Mouse (Mus musculus) heart, embryonic 10.5 days (tissue): Measurements from ENCODE around the gene Fos. TPM values are rescaled to one million over a fixed set of nuclear protein-coding genes. Genes with fewer than 3 reads are reported as not detected.
A peak's percentile ranks its signal among the peaks of the same experiment; 100 is the strongest.

Experiments used
- DNase-seq: peaks from one replicate; pipeline ENCODE4 v3.0.0-alpha.2; 2017; ENCODE audit warnings: low spot score
- H3K27ac ChIP-seq: fragments of 300-500 bp; sonication (generic); 2 replicates; pipeline ENCODE4 v1.5.1; 2016; ENCODE audit warnings: mild to moderate bottlenecking
- H3K27me3 ChIP-seq: fragments of 300-500 bp; sonication (generic); 2 replicates; pipeline ENCODE4 v1.6.1; 2016; ENCODE audit warnings: mild to moderate bottlenecking; ENCODE audit not compliant: poor library complexity, insufficient read depth, severe bottlenecking
- H3K36me3 ChIP-seq: fragments of 300-500 bp; sonication (generic); 2 replicates; pipeline ENCODE4 v1.6.1; 2016; ENCODE audit warnings: mild to moderate bottlenecking, moderate library complexity
- H3K4me1 ChIP-seq: fragments of 300-500 bp; sonication (generic); 2 replicates; pipeline ENCODE4 v1.6.1; 2016; ENCODE audit warnings: mild to moderate bottlenecking
- H3K4me3 ChIP-seq: fragments of 300-500 bp; sonication (generic); 2 replicates; pipeline ENCODE4 v1.5.1; 2016; ENCODE audit warnings: mild to moderate bottlenecking, moderate library complexity
- H3K9me3 ChIP-seq: fragments of 300-500 bp; sonication (generic); 2 replicates; pipeline ENCODE4 v1.6.1; 2016; ENCODE audit warnings: mild to moderate bottlenecking, moderate library complexity
- WGBS: fragments of 180-500 bp; shearing (Covaris S2); methylation state at CpG from one replicate; pipeline ENCODE4 v1.1.7; 2016; 5-methylcytosine and 5-hydroxymethylcytosine counted together
- polyA plus RNA-seq: library from polyadenylated mRNA; unstranded; fragments of >200 nt; fragmentation: Nextera tagmentation; extraction: Ambion mirVana; gene quantifications from 2 replicates; pipeline ENCODE4 v1.2.1, GENCODE M21; 2016

Gene Fos
- polyA plus RNA-seq, 1 experiment from 2014 or later, result 6.1 TPM

DNA sequence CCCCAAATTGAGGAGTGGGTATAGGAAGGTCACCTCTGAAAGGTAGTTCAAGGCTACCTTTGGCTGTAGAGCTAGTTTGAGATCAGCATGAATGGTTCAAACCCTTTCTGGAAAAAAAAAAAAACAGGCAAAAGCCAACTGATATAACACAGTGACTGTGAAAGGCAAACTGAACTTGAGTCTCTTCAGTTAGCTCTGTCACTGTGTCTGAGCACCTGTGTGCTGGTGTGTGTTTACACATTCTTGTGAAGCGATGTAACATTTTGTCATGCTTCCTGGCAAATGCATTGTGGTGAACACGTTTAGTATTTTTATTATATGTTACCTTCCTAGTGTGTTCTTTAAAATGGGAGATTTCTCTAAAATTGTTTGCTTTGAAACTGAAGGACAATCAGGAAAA, 11.0 kb downstream of the Fos start:
- Histone ChIP-seq H3K27ac (no peak overlapping the region), H3K27me3 (0 out of 2 replicates have a peak, but pooled peaks cover 6% of the 10 kb centered on the region), H3K4me1 (peaks cover 34% of the 10 kb centered on the region), H3K4me3 (no peak overlapping the region), H3K36me3 (no peaks in the 10 kb centered on the region), H3K9me3 (no peaks in the 10 kb centered on the region)
- 72% methylated on average over 2 of the region's 2 CpGs for WGBS
- DNase-seq, result no peak

GRCm38 (mm10) chr12:85485890-85486765, 12.4 kb downstream of the Fos start:
- Histone ChIP-seq H3K9me3 (no peaks in the 10 kb centered on the region), H3K27ac (peak overlapping the region; percentile 93), H3K27me3 (0 out of 2 replicates have a peak, but pooled peaks cover 7% of the 10 kb centered on the region), H3K4me1 (peaks cover 27% of the 10 kb centered on the region; the same call in 1 of the 2 replicates), H3K4me3 (peak overlapping the region; percentile 70), H3K36me3 (no peaks in the 10 kb centered on the region)
- under 1% methylated on average over 52 of the region's 52 CpGs for WGBS
- peak; percentile 98 for DNase-seq

DNA sequence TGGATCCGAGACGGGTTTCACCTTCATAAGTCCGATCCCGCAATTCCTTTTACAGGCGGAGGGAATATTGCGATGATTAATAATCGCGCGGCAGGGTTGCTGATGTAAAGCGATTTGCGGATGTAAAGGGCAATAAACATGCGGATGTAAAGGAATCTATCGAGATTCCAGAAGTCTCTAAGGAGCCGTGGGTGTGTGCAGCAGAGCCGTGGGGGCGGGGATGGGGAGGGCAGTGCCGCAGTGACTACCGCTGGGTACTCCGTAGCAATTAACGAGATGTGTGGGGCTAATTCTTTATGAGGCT, 13.0 kb downstream of the Fos start:
- Histone ChIP-seq H3K4me1 (peaks cover 27% of the 10 kb centered on the region; the same call in 1 of the 2 replicates), H3K36me3 (no peaks in the 10 kb centered on the region), H3K4me3 (peak overlapping the region; percentile 70), H3K27ac (peak overlapping the region; percentile 93), H3K27me3 (0 out of 2 replicates have a peak, but pooled peaks cover 7% of the 10 kb centered on the region), H3K9me3 (no peaks in the 10 kb centered on the region)
- no peak for DNase-seq
- WGBS, result 2% methylated on average over 20 of the region's 20 CpGs

GRCm38 (mm10) chr12:85487545-85488141, 14.0 kb downstream of the Fos start:
- no peaks in the 10 kb centered on the region for H3K9me3 ChIP-seq
- DNase-seq, result peak; percentile 92
- 0 out of 2 replicates have a peak, but pooled peaks cover 7% of the 10 kb centered on the region for H3K27me3 ChIP-seq
- H3K4me3 ChIP-seq, result peak overlapping the region; percentile 70
- 2% methylated on average over 12 of the region's 12 CpGs for WGBS
- no peaks in the 10 kb centered on the region for H3K36me3 ChIP-seq
- peaks cover 34% of the 10 kb centered on the region; the same call in 1 of the 2 replicates for H3K4me1 ChIP-seq
- peak overlapping the region; percentile 93 for H3K27ac ChIP-seq

- WGBS, result 68% methylated on average over 7 of the region's 7 CpGs
- peaks cover 14% of the 10 kb centered on the region; the same call in 1 of the 2 replicates for H3K27me3 ChIP-seq
Measured at GRCm38 (mm10) chr12:85489232-85489886, 15.7 kb downstream of the Fos start.

DNA sequence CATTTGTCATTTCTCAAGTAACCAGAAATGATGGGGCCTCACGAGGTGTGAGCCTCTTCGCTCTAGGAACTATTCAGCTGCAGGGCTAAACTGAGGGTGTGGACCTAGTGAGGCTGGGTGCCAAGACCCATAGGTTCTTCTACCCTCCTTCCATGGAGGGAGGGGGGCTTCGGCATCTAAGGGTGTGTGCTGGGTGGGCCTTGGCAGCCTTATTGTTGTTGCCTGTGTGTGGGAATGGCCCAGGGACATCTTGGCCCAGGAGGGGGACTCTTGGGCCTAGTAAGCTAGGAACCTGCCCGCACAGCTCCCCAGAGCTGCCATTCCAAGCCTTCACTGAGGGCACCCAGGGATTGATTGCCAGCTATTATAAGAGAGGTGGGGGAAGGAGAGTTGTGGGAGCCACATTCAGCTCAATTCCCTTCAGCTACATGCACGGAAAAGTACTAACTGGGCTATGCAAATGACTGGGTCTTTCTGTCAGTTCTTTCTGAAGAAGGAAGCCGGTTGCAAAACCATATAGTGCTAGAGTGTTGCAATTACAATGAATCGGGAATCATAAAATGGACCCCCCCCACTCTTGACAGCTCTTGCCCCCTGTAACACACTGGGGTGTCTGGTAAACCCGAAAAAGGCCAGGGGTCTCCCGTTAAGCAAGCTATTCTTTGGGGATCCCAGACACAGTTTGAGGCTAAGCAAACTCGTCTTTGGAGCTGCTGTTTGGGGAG, 16.6 kb downstream of the Fos start:
- H3K9me3 ChIP-seq, result no peaks in the 10 kb centered on the region
- H3K4me1 ChIP-seq, result peaks cover 27% of the 10 kb centered on the region; the same call in 1 of the 2 replicates
- no peak overlapping the region for H3K27ac ChIP-seq
- H3K36me3 ChIP-seq, result no peaks in the 10 kb centered on the region
- DNase-seq, result no peak
- no peak overlapping the region for H3K4me3 ChIP-seq
- H3K27me3 ChIP-seq, result peaks cover 14% of the 10 kb centered on the region; the same call in 1 of the 2 replicates
- WGBS, result 79% methylated on average over 10 of the region's 10 CpGs

More at GRCm38 (mm10) chr12:85489232-85489886, 15.7 kb downstream of the Fos start:
- DNase-seq, result no peak
- Histone ChIP-seq H3K4me1 (peaks cover 31% of the 10 kb centered on the region; the same call in 1 of the 2 replicates), H3K27ac (no peak overlapping the region), H3K36me3 (no peaks in the 10 kb centered on the region), H3K4me3 (no peak overlapping the region), H3K9me3 (no peaks in the 10 kb centered on the region)

GRCm38 (mm10) chr12:85490991-85491390, 17.3 kb downstream of the Fos start:
- H3K36me3 ChIP-seq, result no peaks in the 10 kb centered on the region
- peaks cover 21% of the 10 kb centered on the region; the same call in 1 of the 2 replicates for H3K4me1 ChIP-seq
- WGBS, result 91% methylated on average over 1 of the region's 1 CpGs
- H3K27ac ChIP-seq, result no peak overlapping the region
- H3K4me3 ChIP-seq, result no peak overlapping the region
- H3K27me3 ChIP-seq, result peaks cover 14% of the 10 kb centered on the region; the same call in 1 of the 2 replicates
- H3K9me3 ChIP-seq, result no peaks in the 10 kb centered on the region
- DNase-seq, result no peak

- no peaks in the 10 kb centered on the region for H3K9me3 ChIP-seq
- no peak for DNase-seq
- no peaks in the 10 kb centered on the region for H3K36me3 ChIP-seq
- H3K27me3 ChIP-seq, result peaks cover 14% of the 10 kb centered on the region; the same call in 1 of the 2 replicates
- peaks cover 16% of the 10 kb centered on the region; the same call in 1 of the 2 replicates for H3K4me1 ChIP-seq
- WGBS, result 23% methylated on average over 16 of the region's 16 CpGs
- peak overlapping the region; percentile 76 for H3K27ac ChIP-seq
- H3K4me3 ChIP-seq, result peak overlapping the region; percentile 31
Measured at GRCm38 (mm10) chr12:85492084-85492645, 18.5 kb downstream of the Fos start.

- DNase-seq, result no peak
- peaks cover 17% of the 10 kb centered on the region for H3K4me1 ChIP-seq
- 74% methylated on average over 7 of the region's 7 CpGs for WGBS
- H3K4me3 ChIP-seq, result no peak overlapping the region
- H3K27ac ChIP-seq, result no peak overlapping the region
- H3K27me3 ChIP-seq, result peaks cover 7% of the 10 kb centered on the region; the same call in 1 of the 2 replicates
- H3K9me3 ChIP-seq, result no peaks in the 10 kb centered on the region
- no peaks in the 10 kb centered on the region for H3K36me3 ChIP-seq
Measured at GRCm38 (mm10) chr12:85496336-85496735, 22.6 kb downstream of the Fos start.

- peaks cover 7% of the 10 kb centered on the region; the same call in 1 of the 2 replicates for H3K27me3 ChIP-seq
- H3K4me3 ChIP-seq, result no peak overlapping the region
- WGBS, result 22% methylated on average over 7 of the region's 7 CpGs
- no peaks in the 10 kb centered on the region for H3K36me3 ChIP-seq
- peaks cover 16% of the 10 kb centered on the region for H3K4me1 ChIP-seq
- peak; percentile 86 for DNase-seq
- H3K27ac ChIP-seq, result no peak overlapping the region
- H3K9me3 ChIP-seq, result no peaks in the 10 kb centered on the region
Measured at GRCm38 (mm10) chr12:85496755-85497154, 23.1 kb downstream of the Fos start.

DNA sequence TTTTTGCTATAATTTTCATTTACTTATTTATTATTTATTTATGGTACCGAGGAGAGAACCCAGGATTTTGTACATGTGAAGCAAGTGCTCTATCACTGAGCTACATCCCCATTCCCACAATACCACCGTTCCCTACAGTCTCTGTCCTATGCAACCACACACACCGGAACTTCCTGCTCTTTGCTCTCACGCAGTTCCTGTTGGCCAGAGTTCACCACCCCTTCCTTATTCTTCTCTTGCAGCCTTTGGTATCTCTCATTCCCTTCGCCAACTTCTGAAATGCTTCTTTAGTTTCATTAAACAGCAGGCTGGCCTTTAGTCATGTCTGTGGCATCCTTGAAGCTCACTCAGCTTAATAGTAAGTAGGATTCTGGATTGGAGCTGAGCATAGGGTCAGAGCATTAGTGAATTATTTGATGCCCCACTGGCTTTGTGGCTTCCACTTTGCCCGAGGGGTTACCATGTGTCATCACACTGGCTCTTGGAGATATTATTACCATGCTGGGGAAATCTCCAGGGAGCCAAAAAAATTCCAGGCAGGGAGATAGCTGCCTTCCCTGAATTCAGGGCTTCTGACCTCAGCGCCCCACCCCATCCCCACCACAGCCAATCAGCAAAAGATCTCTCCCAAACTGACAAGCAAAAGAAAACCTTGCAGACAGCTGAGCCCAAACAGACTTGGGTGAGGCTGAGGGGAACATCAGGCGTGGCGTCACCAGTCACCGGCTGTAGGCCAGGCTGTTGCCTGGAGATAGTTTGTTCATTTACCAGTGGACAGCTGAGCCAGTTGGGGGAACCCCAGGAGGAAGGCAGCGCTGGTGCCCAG, 23.8 kb downstream of the Fos start:
- Histone ChIP-seq H3K27ac (peak overlapping the region; percentile 49; the same call in 1 of the 2 replicates), H3K9me3 (no peaks in the 10 kb centered on the region), H3K27me3 (peaks cover 7% of the 10 kb centered on the region; the same call in 1 of the 2 replicates), H3K4me1 (peaks cover 10% of the 10 kb centered on the region), H3K4me3 (no peak overlapping the region), H3K36me3 (no peaks in the 10 kb centered on the region)
- no peak for DNase-seq
- 45% methylated on average over 11 of the region's 11 CpGs for WGBS
